Mouse (Mus musculus): ENCODE data around the gene Zfand5.

Zfand5 gene

DNA sequence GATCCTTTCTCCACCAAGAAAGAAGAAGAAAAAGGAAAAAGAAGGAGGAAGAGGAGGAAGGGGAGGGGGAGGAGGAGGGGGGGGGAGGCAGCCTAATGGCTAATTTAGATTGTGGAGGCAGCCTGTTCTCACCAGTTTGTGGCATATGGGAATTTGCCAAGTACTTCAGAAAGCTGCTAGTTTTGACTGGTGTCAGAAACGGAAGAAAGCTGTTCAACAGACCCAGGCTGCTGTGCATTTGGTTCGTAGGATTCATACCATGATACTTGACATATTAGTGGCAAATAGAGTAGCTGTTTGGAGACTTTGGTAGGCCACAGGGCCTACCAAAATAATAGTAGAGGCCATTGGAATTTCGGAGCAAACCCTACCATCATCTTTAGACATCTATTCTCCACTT is 53.3 kb downstream of the Zfand5 start:
- in situ Hi-C loops (cut with MboI, MseI): no loop called here

DNA sequence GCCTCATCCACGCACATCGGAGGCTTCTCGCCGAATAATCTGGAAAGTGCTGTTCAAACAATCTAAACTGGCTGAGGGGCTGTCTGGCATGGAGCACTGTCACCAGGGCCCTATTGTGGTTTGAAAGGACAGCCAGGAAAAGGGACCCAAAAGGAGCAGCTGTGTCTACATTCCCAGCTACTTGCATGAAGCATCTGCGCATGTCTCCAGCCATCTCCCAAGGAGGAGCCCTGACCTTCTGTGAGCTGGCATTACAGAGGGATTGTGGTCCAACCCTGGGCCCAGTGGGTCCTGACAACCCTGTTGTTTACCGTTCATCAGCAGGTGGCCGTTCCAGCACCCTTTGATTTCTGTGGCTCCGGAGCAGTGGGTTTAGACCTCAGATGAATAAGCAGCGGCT is 56.9 kb downstream of the Zfand5 start:
- in situ Hi-C loops (cut with MboI, MseI): no loop called here

DNA sequence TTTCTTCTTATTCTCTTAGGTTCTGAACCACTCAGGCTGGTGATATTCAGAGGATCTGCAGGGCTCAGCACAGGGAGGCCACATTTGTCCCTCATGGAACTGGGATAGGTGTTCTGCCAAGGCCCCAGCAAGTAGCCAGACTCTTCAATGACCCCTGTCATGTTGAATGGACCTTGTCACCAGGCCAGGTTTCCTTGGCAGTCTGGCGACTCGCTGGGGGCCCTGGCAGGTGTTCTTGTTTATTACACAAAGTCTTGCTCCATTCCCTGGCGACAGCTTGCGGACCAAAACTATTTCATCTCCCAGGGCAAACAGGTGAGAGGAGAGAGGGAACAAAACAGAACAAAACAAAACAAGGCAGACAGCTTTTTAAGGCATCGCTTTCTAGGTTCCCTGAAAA is 57.7 kb downstream of the Zfand5 start:
- in situ Hi-C loops (cut with MboI, MseI): no loop called here

DNA sequence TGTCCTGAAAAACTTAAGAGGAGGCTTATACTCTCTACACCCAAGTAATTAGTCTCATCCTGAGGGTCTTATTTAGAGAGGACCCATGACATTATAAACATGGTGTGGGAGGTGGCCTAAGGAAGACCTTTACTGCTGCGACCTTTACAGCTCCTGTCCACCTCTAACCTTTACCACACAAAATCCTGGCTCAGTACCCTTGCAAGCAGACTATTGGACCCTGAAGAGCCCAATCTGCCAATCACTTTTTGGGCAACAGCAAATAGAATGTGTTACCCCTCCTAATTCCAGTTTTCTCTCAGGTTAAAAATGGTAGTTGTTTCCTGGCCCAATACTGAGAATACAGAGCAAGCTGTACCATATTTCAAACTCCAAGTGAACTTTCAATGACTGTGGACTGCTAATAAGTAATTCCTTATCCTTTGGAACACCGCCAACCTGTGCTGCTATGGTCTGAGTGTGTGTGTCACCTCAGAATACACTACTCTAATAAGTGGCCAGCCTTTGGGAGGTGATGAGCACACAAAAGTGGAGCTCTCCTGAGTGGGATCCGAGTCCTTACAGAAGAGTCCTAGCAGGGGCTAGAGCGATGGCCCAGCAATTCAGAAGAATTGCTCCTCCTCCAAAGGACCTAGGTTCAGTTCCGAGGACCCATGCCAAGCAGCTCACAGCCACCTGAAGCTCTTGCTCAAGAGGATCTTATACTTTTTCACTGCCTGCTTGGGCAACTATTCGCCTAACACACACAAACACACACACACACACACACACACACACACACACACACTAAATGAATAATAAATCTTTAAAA is 58.4 kb downstream of the Zfand5 start:
- in situ Hi-C loops (cut with MboI, MseI): no loop called here

DNA sequence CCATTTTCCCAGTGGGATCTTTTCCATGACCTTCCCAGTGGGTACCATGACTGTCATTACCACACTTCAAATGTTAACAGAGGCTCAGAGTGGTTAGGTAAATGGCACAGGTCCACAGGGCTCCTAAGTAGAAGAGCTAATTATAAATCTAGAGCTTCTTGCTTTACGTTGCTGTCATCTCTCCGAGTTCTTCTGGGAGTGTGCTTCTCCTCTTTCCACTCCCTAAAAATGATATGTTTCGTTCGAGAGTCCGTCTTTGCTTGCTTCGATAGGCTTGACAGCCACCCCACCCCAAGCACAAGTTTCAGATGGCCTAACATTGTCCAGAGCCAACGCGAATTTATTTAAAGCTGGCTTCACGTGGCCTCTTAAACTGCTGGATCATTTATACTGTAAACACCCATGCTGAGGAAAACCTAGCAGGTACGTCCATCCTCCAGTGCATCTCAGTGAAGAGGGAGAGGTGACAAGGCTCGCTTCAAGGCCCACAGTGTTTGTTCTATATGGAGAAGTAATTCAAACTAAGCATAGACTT is 59.6 kb downstream of the Zfand5 start:
- in situ Hi-C loops (cut with MboI, MseI): no loop called here
